Mouse (Mus musculus) heart, embryonic 14.5 days (tissue): Measurements from ENCODE around the gene Abhd5. TPM values are rescaled to one million over a fixed set of nuclear protein-coding genes. Genes with fewer than 3 reads are reported as not detected.
A peak's percentile ranks its signal among the peaks of the same experiment; 100 is the strongest.

Experiments used
- ATAC-seq: fragments of 200-750 bp; cut with Nextera tagmentation; 2 replicates; pipeline ENCODE4 v1.8.0; 2017; ENCODE audit warnings: low read depth, moderate TSS enrichment; ENCODE audit not compliant: insufficient number of reproducible peaks, insufficient read depth, low FRiP score
- H3K27ac ChIP-seq, 2 experiments: fragments of 200-500 bp in 1 of 2; fragments of 300-500 bp in 1 of 2; sonication (generic) in 1 of 2; replicated peaks in 1 of 2; 2 replicates each; pipeline ENCODE4 v1.5.1; 2012 to 2014; ENCODE audit warnings: low read depth in 2 of 2, low read length in 2 of 2, control low read depth in 1 of 2, mild to moderate bottlenecking in 1 of 2, mixed read lengths in 1 of 2; ENCODE audit not compliant: control insufficient read depth in 1 of 2, insufficient read depth in 1 of 2
- H3K27me3 ChIP-seq: fragments of 300-500 bp; sonication (generic); 2 replicates; pipeline ENCODE4 v1.6.1; 2014; ENCODE audit warnings: mild to moderate bottlenecking, low read length, control low read depth; ENCODE audit not compliant: control insufficient read depth, insufficient read depth
- H3K36me3 ChIP-seq: fragments of 300-500 bp; sonication (generic); 2 replicates; pipeline ENCODE4 v1.6.1; 2014; ENCODE audit warnings: mild to moderate bottlenecking, control low read depth, low read length, mixed read lengths; ENCODE audit not compliant: control insufficient read depth, insufficient read depth
- H3K4me1 ChIP-seq, 2 experiments: fragments of 200-500 bp in 1 of 2; fragments of 300-500 bp in 1 of 2; sonication (generic) in 1 of 2; 2 replicates each; pipeline ENCODE4 v1.6.1; 2012 to 2014; ENCODE audit warnings: low read length in 2 of 2, control low read depth in 1 of 2, mixed read lengths in 1 of 2; ENCODE audit not compliant: control insufficient read depth in 2 of 2, insufficient read depth in 2 of 2
- H3K4me2 ChIP-seq: fragments of 300-500 bp; sonication (generic); 2 replicates; pipeline ENCODE4 v1.6.1; 2014; ENCODE audit warnings: mild to moderate bottlenecking, low read length
- H3K4me3 ChIP-seq, 2 experiments: fragments of 200-500 bp in 1 of 2; fragments of 300-500 bp in 1 of 2; sonication (generic) in 1 of 2; 2 replicates each; pipeline ENCODE4 v1.5.1; 2012 to 2014; ENCODE audit warnings: low read length in 2 of 2, mild to moderate bottlenecking in 2 of 2, control low read depth in 1 of 2, low read depth in 1 of 2, moderate library complexity in 1 of 2; ENCODE audit not compliant: control insufficient read depth in 1 of 2, insufficient read depth in 1 of 2
- H3K9ac ChIP-seq: fragments of 300-500 bp; sonication (generic); 2 replicates; pipeline ENCODE4 v1.6.1; 2014; ENCODE audit warnings: mild to moderate bottlenecking, low read length
- H3K9me3 ChIP-seq: fragments of 300-500 bp; sonication (generic); 2 replicates; pipeline ENCODE4 v1.6.1; 2016; ENCODE audit warnings: low read length, control low read depth; ENCODE audit not compliant: control insufficient read depth
- WGBS: fragments of 180-500 bp; shearing (Covaris S2); extraction: QIAGEN DNeasy Blood & Tissue Kit; methylation state at CpG from one replicate; pipeline ENCODE4 v1.1.7; 2014; 5-methylcytosine and 5-hydroxymethylcytosine counted together
- polyA plus RNA-seq: library from polyadenylated mRNA; unstranded; fragments of >200 nt; fragmentation: Nextera tagmentation; extraction: Ambion mirVana; gene quantifications from 2 replicates; pipeline ENCODE4 v1.2.1, GENCODE M21; 2014

Gene Abhd5
- polyA plus RNA-seq, 1 experiment from 2014 or later, result 21.6 TPM

DNA sequence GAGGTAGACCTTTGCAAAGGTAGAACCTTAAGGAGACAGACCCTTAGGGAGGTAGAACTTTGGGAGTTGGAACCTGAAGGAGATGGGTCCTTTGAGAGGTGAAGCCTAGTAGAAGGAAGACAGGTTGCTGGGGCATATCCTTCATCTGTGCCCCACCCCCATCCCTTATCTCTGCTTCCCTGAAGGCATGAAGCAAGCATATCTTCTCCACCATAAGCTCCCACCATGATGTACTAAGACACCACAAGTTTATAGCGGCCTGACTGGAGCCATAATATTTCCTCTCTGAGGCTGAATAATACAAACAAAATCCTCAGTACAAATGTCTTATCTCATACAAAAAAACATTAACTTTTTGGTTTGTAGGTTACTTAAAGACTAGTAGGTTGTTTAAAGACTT, 3.5 kb upstream of the Abhd5 start:
- no peaks in the 10 kb centered on the region for H3K9me3 ChIP-seq
- ATAC-seq, result no peak
- H3K4me1 ChIP-seq, result peaks cover 6 to 10% of the 10 kb centered on the region in 2 experiments; a peak in 3 of 4 replicates
- WGBS, result 90% methylated on average over 1 of the region's 1 CpGs
- H3K36me3 ChIP-seq, result no peaks in the 10 kb centered on the region
- no peak overlapping the region for H3K4me3 ChIP-seq
- no peak overlapping the region for H3K9ac ChIP-seq
- no peak overlapping the region for H3K4me2 ChIP-seq
- no peaks in the 10 kb centered on the region for H3K27me3 ChIP-seq
- H3K27ac ChIP-seq, result no peak overlapping the region

DNA sequence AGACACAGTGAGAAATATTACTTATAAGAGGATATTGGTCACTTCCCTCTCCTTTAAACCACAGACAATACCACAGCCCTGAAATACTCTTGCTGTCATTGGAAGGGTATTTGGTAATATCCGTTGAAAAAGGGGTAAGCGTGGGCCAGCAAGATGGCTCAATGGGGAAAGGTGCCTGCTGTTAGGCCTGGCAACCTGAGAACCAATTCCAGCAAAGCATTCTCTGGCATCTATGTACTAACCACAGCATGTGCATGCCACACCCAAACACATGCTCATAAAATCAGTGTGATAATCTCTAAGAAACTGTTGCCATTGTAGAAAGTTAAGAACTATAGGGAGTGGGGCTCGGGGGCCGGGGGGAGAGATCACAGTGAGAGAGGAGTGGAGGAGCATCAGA, 2.1 kb upstream of the Abhd5 start:
- H3K27me3 ChIP-seq, result no peaks in the 10 kb centered on the region
- no peaks in the 10 kb centered on the region for H3K36me3 ChIP-seq
- 76% methylated on average over 4 of the region's 4 CpGs for WGBS
- H3K4me2 ChIP-seq, result no peak overlapping the region
- no peak overlapping the region for H3K27ac ChIP-seq
- no peak overlapping the region for H3K4me3 ChIP-seq
- ATAC-seq, result no peak
- no peak overlapping the region for H3K9ac ChIP-seq
- H3K4me1 ChIP-seq, result peaks cover 6 to 11% of the 10 kb centered on the region in 2 experiments; a peak in 3 of 4 replicates
- H3K9me3 ChIP-seq, result no peaks in the 10 kb centered on the region

DNA sequence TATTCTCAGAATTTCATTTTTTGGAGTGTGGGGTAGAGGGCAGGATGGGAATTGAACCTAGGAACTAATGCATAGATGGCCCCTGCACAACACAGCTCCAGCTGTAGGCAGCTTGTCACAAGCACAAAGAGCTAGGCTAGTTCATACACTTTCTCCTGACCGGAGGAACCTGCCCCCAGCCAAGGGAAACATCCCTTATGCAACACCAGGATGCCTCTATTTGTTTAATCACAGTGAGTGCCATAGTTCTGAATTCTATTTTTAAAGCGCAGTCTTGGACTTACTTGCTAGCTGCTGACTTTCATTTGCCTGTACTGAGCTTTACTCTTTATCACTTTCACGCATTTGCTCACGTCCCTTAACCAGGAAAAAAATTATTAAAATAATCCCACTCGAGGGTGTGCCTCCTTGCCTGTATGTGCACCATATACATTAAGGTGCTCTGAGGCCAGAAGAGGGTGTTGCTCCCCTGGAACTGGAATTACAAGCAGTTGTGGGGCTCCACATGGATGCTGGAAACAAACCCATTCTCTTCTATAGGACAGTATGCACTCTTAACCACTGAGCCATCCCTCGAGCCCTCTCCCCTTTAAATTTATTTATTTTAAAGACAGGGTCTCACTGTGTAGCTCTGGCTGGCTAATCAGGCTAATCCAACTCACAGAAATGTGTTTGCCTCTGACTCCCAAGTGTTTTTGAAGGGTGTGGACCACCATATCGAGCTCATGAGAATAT, 845 bp upstream of the Abhd5 start:
- 57% methylated on average over 7 of the region's 7 CpGs for WGBS
- Histone ChIP-seq H3K9ac (peak overlapping the region; percentile 92), H3K4me1 (peaks cover 6 to 11% of the 10 kb centered on the region in 2 experiments; a peak in 3 of 4 replicates), H3K4me3 (peak overlapping the region; percentile 73 to 82; a peak in 2 of 4 replicates), H3K9me3 (no peaks in the 10 kb centered on the region), H3K27me3 (no peaks in the 10 kb centered on the region), H3K27ac (peak overlapping the region; percentile 54 to 73; a peak in 2 of 4 replicates), H3K36me3 (no peaks in the 10 kb centered on the region), H3K4me2 (peak overlapping the region; percentile 76)
- no peak for ATAC-seq

GRCm38 (mm10) chr9:122352025-122352392, 601 bp downstream of the Abhd5 start:
- Histone ChIP-seq H3K27me3 (no peaks in the 10 kb centered on the region), H3K36me3 (no peaks in the 10 kb centered on the region), H3K4me3 (peak overlapping the region; percentile 73 to 82), H3K9ac (peak overlapping the region; percentile 92), H3K27ac (peak overlapping the region; percentile 43 to 81), H3K4me2 (peak overlapping the region; percentile 76), H3K9me3 (no peaks in the 10 kb centered on the region), H3K4me1 (peaks cover 6 to 11% of the 10 kb centered on the region in 2 experiments; a peak in 3 of 4 replicates)
- under 1% methylated on average over 30 of the region's 30 CpGs for WGBS
- peak; percentile 58 for ATAC-seq

DNA sequence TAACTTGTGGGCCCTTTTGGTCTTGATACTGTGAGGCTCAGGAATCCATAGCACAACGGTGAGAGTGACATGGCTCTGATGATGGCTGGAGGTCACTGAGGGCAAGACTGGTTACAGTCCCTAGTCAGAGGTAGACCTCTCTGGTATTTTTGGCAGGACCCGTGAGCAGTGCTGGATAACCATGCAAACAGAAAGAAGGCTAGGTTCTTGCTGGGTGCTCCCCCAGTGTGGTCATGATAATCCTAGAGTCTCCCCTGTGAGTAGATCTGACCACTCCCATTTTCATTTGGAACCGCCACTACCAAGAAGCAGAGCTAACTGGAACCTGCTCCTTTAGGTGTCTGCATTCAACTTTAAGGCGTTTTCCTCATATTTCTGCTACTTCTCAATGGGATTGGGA, 1.5 kb downstream of the Abhd5 start:
- peak overlapping the region; percentile 76 for H3K4me2 ChIP-seq

GRCm38 (mm10) chr9:122354240-122354639, 2.8 kb downstream of the Abhd5 start:
- Histone ChIP-seq H3K4me3 (no peak overlapping the region), H3K27ac (no peak overlapping the region), H3K9me3 (no peaks in the 10 kb centered on the region), H3K9ac (no peak overlapping the region), H3K4me1 (peaks cover 6 to 11% of the 10 kb centered on the region in 2 experiments; a peak in 3 of 4 replicates), H3K36me3 (no peaks in the 10 kb centered on the region), H3K27me3 (no peaks in the 10 kb centered on the region), H3K4me2 (no peak overlapping the region)
- no peak for ATAC-seq
- WGBS, result 84% methylated on average over 3 of the region's 3 CpGs

More for the DNA sequence above, 1.5 kb downstream of the Abhd5 start:
- WGBS, result 55% methylated on average over 4 of the region's 4 CpGs
- Histone ChIP-seq H3K27ac (no peak overlapping the region), H3K9ac (no peak overlapping the region), H3K4me1 (peaks cover 6 to 11% of the 10 kb centered on the region in 2 experiments; a peak in 3 of 4 replicates), H3K36me3 (no peaks in the 10 kb centered on the region), H3K9me3 (no peaks in the 10 kb centered on the region), H3K4me3 (no peak overlapping the region), H3K27me3 (no peaks in the 10 kb centered on the region)
- ATAC-seq, result no peak

DNA sequence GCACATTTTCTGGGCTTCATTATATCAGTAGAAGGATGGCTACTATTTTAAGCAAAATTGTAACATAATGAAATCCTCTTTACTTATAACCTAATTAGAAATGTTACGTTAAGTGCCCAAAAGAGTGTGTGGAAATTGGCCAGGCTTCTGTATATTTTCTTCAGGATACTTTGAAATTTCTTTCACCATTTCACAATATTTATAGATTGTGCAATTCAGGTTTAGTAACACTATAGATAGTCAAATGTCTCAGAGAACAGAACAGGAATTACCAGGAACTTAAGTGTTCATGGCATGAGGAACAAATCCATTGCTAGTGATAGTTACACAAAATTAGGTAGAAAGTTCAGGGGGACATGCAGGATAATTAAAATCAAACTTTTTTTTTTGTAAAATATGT, 5.7 kb downstream of the Abhd5 start:
- H3K27ac ChIP-seq, result no peak overlapping the region
- no peaks in the 10 kb centered on the region for H3K36me3 ChIP-seq
- no peak for ATAC-seq
- H3K4me2 ChIP-seq, result no peak overlapping the region
- no peaks in the 10 kb centered on the region for H3K9me3 ChIP-seq
- no peak overlapping the region for H3K9ac ChIP-seq
- H3K4me1 ChIP-seq, result peaks cover 2 to 4% of the 10 kb centered on the region in 2 experiments; a peak in 2 of 4 replicates
- 90% methylated on average over 1 of the region's 1 CpGs for WGBS
- no peak overlapping the region for H3K4me3 ChIP-seq
- H3K27me3 ChIP-seq, result no peaks in the 10 kb centered on the region
